Mouse (Mus musculus) CH12.LX (cell line): ENCODE measurements around the gene Tmem82. TPM values are rescaled to one million over a fixed set of nuclear protein-coding genes. Genes with fewer than 3 reads are reported as not detected.

ENCODE experiments used
- DNase-seq: peaks from one replicate; pipeline ENCODE4 v3.0.0-alpha.2; 2013; ENCODE audit errors: extremely low read depth
- H3K27ac ChIP-seq: 2 replicates; pipeline ENCODE4 v1.5.1; 2012; ENCODE audit warnings: low read depth, mild to moderate bottlenecking, control low read depth, moderate library complexity; ENCODE audit not compliant: insufficient read depth
- H3K27me3 ChIP-seq: replicated peaks from 2 replicates; pipeline ENCODE3; 2012; ENCODE audit warnings: inconsistent platforms
- H3K36me3 ChIP-seq, 2 experiments: replicated peaks in 1 of 2; 2 replicates each; pipeline versions ENCODE3 to v1.6.1; 2012; ENCODE audit warnings: inconsistent platforms in 1 of 2, low read length in 1 of 2, mild to moderate bottlenecking in 1 of 2, mixed read lengths in 1 of 2, moderate library complexity in 1 of 2; ENCODE audit not compliant: control insufficient read depth in 1 of 2, insufficient read depth in 1 of 2
- H3K4me1 ChIP-seq, 2 experiments: 2 replicates each; pipeline ENCODE4 v1.6.1; 2012; ENCODE audit warnings: inconsistent platforms in 1 of 2, moderate library complexity in 1 of 2; ENCODE audit not compliant: insufficient read depth in 2 of 2, control insufficient read depth in 1 of 2
- H3K4me2 ChIP-seq: 2 replicates; pipeline ENCODE4 v1.6.1; 2012; ENCODE audit warnings: low read depth, mild to moderate bottlenecking, control low read depth; ENCODE audit not compliant: poor library complexity, insufficient read depth, severe bottlenecking
- H3K4me3 ChIP-seq, 3 experiments: fragments of 150-350 bp in 1 of 3; sonication (generic) in 1 of 3; replicated peaks in 1 of 3; 2 replicates each; pipeline versions ENCODE3 to v1.5.1; 2011 to 2012; ENCODE audit warnings: low read depth in 2 of 3, low read length in 2 of 3, mild to moderate bottlenecking in 2 of 3, moderate library complexity in 2 of 3, control low read depth in 1 of 3, improper control_type of control experiment in 1 of 3, inconsistent platforms in 1 of 3, mixed read lengths in 1 of 3; ENCODE audit not compliant: poor library complexity in 1 of 3
- H3K79me2 ChIP-seq: replicated peaks from 2 replicates; pipeline ENCODE4 v1.6.1; 2012; ENCODE audit warnings: mild to moderate bottlenecking, moderate library complexity; ENCODE audit not compliant: control insufficient read depth, poor library complexity, insufficient read depth, severe bottlenecking; ENCODE audit errors: extremely low read depth
- H3K9ac ChIP-seq: 2 replicates; pipeline ENCODE4 v1.6.1; 2012; ENCODE audit warnings: low read depth, mild to moderate bottlenecking, control low read depth, moderate library complexity; ENCODE audit not compliant: insufficient read depth
- H3K9me3 ChIP-seq: replicated peaks from 2 replicates; pipeline ENCODE3; 2012; ENCODE audit warnings: low read length, inconsistent platforms, mixed read lengths
- BHLHE40 ChIP-seq: IDR thresholded peaks from 2 replicates; pipeline ENCODE4 v1.6.1; 2011; ENCODE audit warnings: mild to moderate bottlenecking, low read depth, low read length, improper control_type of control experiment
- CHD2 ChIP-seq: IDR thresholded peaks from 2 replicates; pipeline ENCODE4 v1.6.1; 2011; ENCODE audit warnings: low read length, improper control_type of control experiment
- CTCF ChIP-seq, 2 experiments: IDR thresholded peaks in 1 of 2; conservative IDR thresholded peaks in 1 of 2; 2 replicates each; pipeline ENCODE4 v1.5.1; 2011 to 2012; ENCODE audit warnings: low read depth in 2 of 2, low read length in 2 of 2, improper control_type of control experiment in 1 of 2, inconsistent platforms in 1 of 2, mild to moderate bottlenecking in 1 of 2, moderate library complexity in 1 of 2
- E2F4 ChIP-seq: IDR thresholded peaks from 2 replicates; pipeline ENCODE4 v1.6.1; 2011; ENCODE audit warnings: low read depth, low read length, improper control_type of control experiment; ENCODE audit not compliant: insufficient replicate concordance
- ELF1 ChIP-seq: IDR thresholded peaks from 2 replicates; pipeline ENCODE4 v1.6.1; 2014; ENCODE audit warnings: low read depth, mild to moderate bottlenecking, inconsistent platforms, low read length, improper control_type of control experiment
- ETS1 ChIP-seq: conservative IDR thresholded peaks from 2 replicates; pipeline ENCODE4 v1.6.1; 2012; ENCODE audit warnings: low read depth, mild to moderate bottlenecking, inconsistent platforms, low read length, improper control_type of control experiment, moderate library complexity
- GABPA ChIP-seq: IDR thresholded peaks from 2 replicates; pipeline ENCODE4 v1.6.1; 2012; ENCODE audit warnings: low read depth, low read length, improper control_type of control experiment, inconsistent platforms; ENCODE audit not compliant: insufficient replicate concordance
- HCFC1 ChIP-seq: IDR thresholded peaks from 2 replicates; pipeline ENCODE4 v1.6.1; 2012; ENCODE audit warnings: low read depth, mild to moderate bottlenecking, inconsistent platforms, low read length, improper control_type of control experiment
- IRF4 ChIP-seq: IDR thresholded peaks from 2 replicates; pipeline ENCODE4 v1.6.1; 2014; ENCODE audit warnings: low read depth, mild to moderate bottlenecking, inconsistent platforms, low read length, improper control_type of control experiment
- JUN ChIP-seq: IDR thresholded peaks from 2 replicates; pipeline ENCODE4 v1.6.1; 2011; ENCODE audit warnings: low read depth, mild to moderate bottlenecking, low read length, improper control_type of control experiment, moderate library complexity; ENCODE audit not compliant: insufficient read depth
- JUND ChIP-seq: conservative IDR thresholded peaks from 2 replicates; pipeline ENCODE4 v1.6.1; 2011; ENCODE audit warnings: low read depth, low read length, improper control_type of control experiment
- KAT2A ChIP-seq: IDR thresholded peaks from 2 replicates; pipeline ENCODE4 v1.6.1; 2012; ENCODE audit warnings: low read length, improper control_type of control experiment, inconsistent platforms; ENCODE audit not compliant: insufficient replicate concordance
- MAZ ChIP-seq: IDR thresholded peaks from 2 replicates; pipeline ENCODE4 v1.6.1; 2012; ENCODE audit warnings: low read depth, mild to moderate bottlenecking, inconsistent platforms, low read length, improper control_type of control experiment, moderate library complexity
- MEF2A ChIP-seq: IDR thresholded peaks from 2 replicates; pipeline ENCODE4 v1.6.1; 2014; ENCODE audit warnings: low read depth, mild to moderate bottlenecking, inconsistent platforms, low read length, improper control_type of control experiment, borderline replicate concordance
- MXI1 ChIP-seq: IDR thresholded peaks from 2 replicates; pipeline ENCODE4 v1.6.1; 2011; ENCODE audit warnings: mild to moderate bottlenecking, low read depth, low read length, improper control_type of control experiment
- MYC ChIP-seq: IDR thresholded peaks from 2 replicates; pipeline ENCODE4 v1.6.1; 2011; ENCODE audit warnings: low read depth, mild to moderate bottlenecking, improper control_type of control experiment, low read length
- POLR2A ChIP-seq: IDR thresholded peaks from 2 replicates; pipeline ENCODE4 v1.6.1; 2011; ENCODE audit warnings: low read depth, mild to moderate bottlenecking, improper control_type of control experiment, low read length
- RAD21 ChIP-seq: IDR thresholded peaks from 2 replicates; pipeline ENCODE4 v1.6.1; 2011; ENCODE audit warnings: low read depth, mild to moderate bottlenecking, low read length, improper control_type of control experiment, moderate library complexity
- RCOR1 ChIP-seq: conservative IDR thresholded peaks from 2 replicates; pipeline ENCODE4 v1.6.1; 2012; ENCODE audit warnings: low read depth, mild to moderate bottlenecking, inconsistent platforms, low read length, improper control_type of control experiment
- SIN3A ChIP-seq: IDR thresholded peaks from 2 replicates; pipeline ENCODE4 v1.6.1; 2012; ENCODE audit warnings: low read length, improper control_type of control experiment, inconsistent platforms
- SMC3 ChIP-seq: IDR thresholded peaks from 2 replicates; pipeline ENCODE4 v1.6.1; 2011; ENCODE audit warnings: low read depth, low read length, improper control_type of control experiment
- TBP ChIP-seq: conservative IDR thresholded peaks from 2 replicates; pipeline ENCODE4 v1.6.1; 2011; ENCODE audit warnings: low read depth, low read length, improper control_type of control experiment
- TCF12 ChIP-seq: IDR thresholded peaks from 2 replicates; pipeline ENCODE4 v1.6.1; 2014; ENCODE audit warnings: low read depth, mild to moderate bottlenecking, inconsistent platforms, low read length, improper control_type of control experiment
- USF1 ChIP-seq: IDR thresholded peaks from 2 replicates; pipeline ENCODE4 v1.6.1; 2014; ENCODE audit warnings: low read depth, mild to moderate bottlenecking, inconsistent platforms, low read length, improper control_type of control experiment
- ZC3H11A ChIP-seq: IDR thresholded peaks from 2 replicates; pipeline ENCODE4 v1.6.1; 2012; ENCODE audit warnings: low read depth, mild to moderate bottlenecking, inconsistent platforms, low read length, improper control_type of control experiment
- ZKSCAN1 ChIP-seq: IDR thresholded peaks from 2 replicates; pipeline ENCODE4 v1.6.1; 2012; ENCODE audit warnings: low read depth, inconsistent platforms, low read length, improper control_type of control experiment, borderline replicate concordance
- ZMIZ1 ChIP-seq: IDR thresholded peaks from 2 replicates; pipeline ENCODE4 v1.6.1; 2012; ENCODE audit warnings: low read depth, mild to moderate bottlenecking, inconsistent platforms, low read length, improper control_type of control experiment
- ZNF384 ChIP-seq: IDR thresholded peaks from 2 replicates; pipeline ENCODE4 v1.6.1; 2012; ENCODE audit warnings: low read depth, low read length, improper control_type of control experiment, inconsistent platforms
- dilution Hi-C: fragments of 300-500 bp; cut with MboI; formaldehyde crosslinking; loops from 2 replicates; pipeline ENCODE4 v1.14.3; 2020; ENCODE audit warnings: low sequenced_read_pairs; ENCODE audit not compliant: extremely low pct_unique_long_range_greater_than_20kb, extremely low pct_ligation_motif_present
- in situ Hi-C: fragments of 300-500 bp; cut with MboI; formaldehyde crosslinking; loops from 3 replicates; pipeline ENCODE4 v1.14.3; 2019; ENCODE audit warnings: low sequenced_read_pairs, low pct_ligation_motif_present, low pct_unique_long_range_greater_than_20kb, mixed read lengths
- polyA plus RNA-seq: library from polyadenylated mRNA; unstranded; fragments of >175 nt; gene quantifications from 2 replicates; pipeline ENCODE4 v1.2.1, GENCODE M21; 2012; ENCODE audit warnings: low read depth; ENCODE audit not compliant: insufficient read length
- total RNA-seq, 2 experiments: library from RNA; depleted of rRNA; stranded (reverse); fragments of 300-350 nt in 1 of 2; fragments of >200 nt in 1 of 2; gene quantifications; 2 replicates each; pipeline ENCODE4 v1.2.3; 2012 to 2014

Gene Tmem82
- total and polyA plus RNA-seq, 3 experiments = 0.68 to 5.2 (median 2.7) TPM

DNA sequence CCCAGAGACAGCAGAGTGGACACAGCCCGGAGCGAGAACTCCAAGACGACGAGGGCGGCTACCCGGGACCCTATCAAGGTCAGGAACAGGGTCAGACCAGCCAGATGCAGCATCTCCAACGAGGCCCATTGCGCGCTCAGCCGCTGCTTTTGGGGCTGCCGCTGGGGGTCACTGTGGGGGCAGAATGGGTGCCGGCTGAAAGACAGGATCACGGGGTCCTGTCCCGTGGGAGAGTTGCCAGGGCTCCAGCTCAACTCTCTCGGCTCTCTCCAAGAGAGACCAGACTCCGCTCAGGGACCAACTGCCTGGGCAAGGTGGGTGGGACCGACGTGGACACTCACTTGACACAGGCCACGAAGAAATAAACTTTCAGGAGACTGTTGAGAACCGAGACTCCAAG lies 1.1 kb downstream of the Tmem82 start:
- dilution Hi-C loops = no loop called here
- DNase-seq = peak; percentile 44

GRCm38 (mm10) chr4:141616811-141617210 lies 1.6 kb downstream of the Tmem82 start:
- H3K79me2 ChIP-seq = no peaks in the 10 kb centered on the region
- H3K4me2 ChIP-seq = no peak overlapping the region
- no peak for TF ChIP-seq RAD21
- no peak for TF ChIP-seq KAT2A
- TF ChIP-seq RCOR1 = no peak
- no peak for TF ChIP-seq JUND
- TF ChIP-seq MAZ = no peak
- TF ChIP-seq, all 38 proteins: peak for 0
- Histone ChIP-seq H3K4me3 (no peak overlapping the region), H3K27ac (no peak overlapping the region), H3K9ac (no peak overlapping the region), H3K4me1 (peaks cover 14 to 42% of the 10 kb centered on the region in 2 experiments), H3K27me3 (no peaks in the 10 kb centered on the region), H3K36me3 (peaks cover 0 to 16% of the 10 kb centered on the region in 2 experiments), H3K9me3 (no peaks in the 10 kb centered on the region)
- in situ Hi-C loops (loop anchor here (10.0 kb wide), 2 partner anchors 228 to 338 kb away; partner anchors contain the start of gene Ctrc), dilution Hi-C loops (no loop called here)
- DNase-seq = no peak

More for the DNA sequence above, 1.1 kb downstream of the Tmem82 start:
- TF ChIP-seq RCOR1 = no peak
- TF ChIP-seq MAZ = no peak
- TF ChIP-seq POLR2A = no peak
- no peak for TF ChIP-seq MYC
- TF ChIP-seq TBP = no peak
- no peak for TF ChIP-seq ELF1
- no peak for TF ChIP-seq GABPA
- no peak for TF ChIP-seq ZMIZ1
- TF ChIP-seq JUN = no peak
- no peak for TF ChIP-seq E2F4
- no peak for TF ChIP-seq HCFC1
- no peak for TF ChIP-seq CHD2
- no peak for TF ChIP-seq MXI1
- TF ChIP-seq ETS1 = no peak
- TF ChIP-seq CTCF (conservative IDR thresholded peaks at IDR 0.05 in 1 of 2, IDR thresholded peaks at IDR 0.05 in 1 of 2; ENCODE audit: low read depth in 2 of 2, low read length in 2 of 2) = peak in 1 of 2 experiments; percentile 72; a peak in 2 of 4 replicates
- no peak for TF ChIP-seq ZC3H11A
- peak; percentile 48 for TF ChIP-seq RAD21
- no peak for TF ChIP-seq MEF2A
- TF ChIP-seq ZNF384 = no peak
- no peak for TF ChIP-seq IRF4
- peak; percentile 52 for TF ChIP-seq SMC3
- no peak for TF ChIP-seq ZKSCAN1
- no peak for TF ChIP-seq BHLHE40
- TF ChIP-seq USF1 = peak; percentile 20; the same call in 1 of the 2 replicates
- TF ChIP-seq SIN3A = no peak
- TF ChIP-seq TCF12 = no peak
- Histone ChIP-seq H3K36me3 (peaks cover 0 to 20% of the 10 kb centered on the region in 2 experiments), H3K9ac (peak overlapping the region; percentile 29), H3K4me1 (peaks cover 14 to 47% of the 10 kb centered on the region in 2 experiments), H3K27me3 (no peaks in the 10 kb centered on the region), H3K9me3 (no peaks in the 10 kb centered on the region), H3K4me3 (peak overlapping the region; percentile 13 to 66 (median 53)), H3K79me2 (no peaks in the 10 kb centered on the region), H3K27ac (no peak overlapping the region), H3K4me2 (peak overlapping the region; percentile 73)
- in situ Hi-C loops = loop anchor here (10.0 kb wide), 2 partner anchors 228 to 338 kb away; partner anchors contain the start of gene Ctrc
